Mouse (Mus musculus) neural tube, embryonic 11.5 days (tissue): ENCODE data around the gene H13. TPM values are rescaled to one million over a fixed set of nuclear protein-coding genes. Genes with fewer than 3 reads are reported as not detected.
"Not testable (repeated sequence)": the region's sequence is repeated elsewhere in the genome, so short reads cannot be mapped to it uniquely, and the experiment has no call there.

Source experiments
- ATAC-seq: fragments of 200-750 bp; cut with Nextera tagmentation; 2 replicates; pipeline ENCODE4 v1.8.0; 2017; ENCODE audit warnings: moderate number of reproducible peaks, mild to moderate bottlenecking, moderate TSS enrichment, moderate library complexity; ENCODE audit not compliant: insufficient read depth, low FRiP score, low TSS enrichment
- DNase-seq: peaks from one replicate; pipeline ENCODE4 v3.0.0-alpha.2; 2015; ENCODE audit warnings: low spot score
- H3K27ac ChIP-seq: fragments of 300-500 bp; sonication (generic); 2 replicates; pipeline ENCODE4 v1.5.1; 2014; ENCODE audit warnings: low read depth, mild to moderate bottlenecking, low read length
- H3K27me3 ChIP-seq: fragments of 300-500 bp; sonication (generic); 2 replicates; pipeline ENCODE4 v1.6.1; 2014; ENCODE audit warnings: mild to moderate bottlenecking, low read length, mixed read lengths; ENCODE audit not compliant: control insufficient read depth, insufficient read depth
- H3K36me3 ChIP-seq: fragments of 300-500 bp; sonication (generic); 2 replicates; pipeline ENCODE4 v1.6.1; 2014; ENCODE audit warnings: mild to moderate bottlenecking, low read length, moderate library complexity, mixed read lengths; ENCODE audit not compliant: control insufficient read depth, insufficient read depth
- H3K4me1 ChIP-seq: fragments of 300-500 bp; sonication (generic); 2 replicates; pipeline ENCODE4 v1.6.1; 2014; ENCODE audit warnings: low read length, mixed read lengths; ENCODE audit not compliant: control insufficient read depth, insufficient read depth
- H3K4me2 ChIP-seq: fragments of 300-500 bp; sonication (generic); 2 replicates; pipeline ENCODE4 v1.6.1; 2014; ENCODE audit warnings: low read depth, mild to moderate bottlenecking, moderate library complexity
- H3K4me3 ChIP-seq: fragments of 300-500 bp; sonication (generic); 2 replicates; pipeline ENCODE4 v1.5.1; 2014; ENCODE audit warnings: low read depth, low read length
- H3K9ac ChIP-seq: fragments of 300-500 bp; sonication (generic); 2 replicates; pipeline ENCODE4 v1.6.1; 2014; ENCODE audit warnings: mild to moderate bottlenecking, low read length
- H3K9me3 ChIP-seq: fragments of 300-500 bp; sonication (generic); 2 replicates; pipeline ENCODE4 v1.6.1; 2016; ENCODE audit warnings: low read length; ENCODE audit not compliant: control insufficient read depth
- WGBS: fragments of 180-500 bp; shearing (Covaris S2); extraction: QIAGEN DNeasy Blood & Tissue Kit; methylation state at CpG from one replicate; pipeline ENCODE4 v1.1.7; 2014; 5-methylcytosine and 5-hydroxymethylcytosine counted together
- polyA plus RNA-seq: library from polyadenylated mRNA; unstranded; fragments of >200 nt; fragmentation: Nextera tagmentation; extraction: Ambion mirVana; gene quantifications from 2 replicates; pipeline ENCODE4 v1.2.1, GENCODE M21; 2014

The H13 gene
- polyA plus RNA-seq, 1 experiment from 2014 or later, result 123 TPM

- Histone ChIP-seq H3K4me1 (0 out of 2 replicates have a peak, but pooled peaks cover 6% of the 10 kb centered on the region), H3K36me3 (no peaks in the 10 kb centered on the region), H3K4me2 (no peak overlapping the region), H3K9me3 (no peaks in the 10 kb centered on the region), H3K27me3 (no peaks in the 10 kb centered on the region), H3K27ac (no peak overlapping the region), H3K4me3 (no peak overlapping the region), H3K9ac (no peak overlapping the region)
- ATAC-seq, result peak; percentile 61; the same call in 1 of the 2 replicates
- peak; percentile 64 for DNase-seq
- WGBS, result 12% methylated on average over 11 of the region's 11 CpGs
These were observed 29.7 kb upstream of the H13 start for GRCm38 (mm10) chr2:152639406-152640113.

- no peak for ATAC-seq
- WGBS, result 77% methylated on average over 10 of the region's 10 CpGs
These were observed 16.2 kb upstream of the H13 start for GRCm38 (mm10) chr2:152652901-152653620.

GRCm38 (mm10) chr2:152653874-152654715, 15.2 kb upstream of the H13 start:
- H3K4me3 ChIP-seq, result no peak overlapping the region
- H3K4me2 ChIP-seq, result no peak overlapping the region

More at GRCm38 (mm10) chr2:152652901-152653620, 16.2 kb upstream of the H13 start:
- Histone ChIP-seq H3K9me3 (no peaks in the 10 kb centered on the region), H3K4me3 (no peak overlapping the region), H3K4me2 (no peak overlapping the region), H3K9ac (no peak overlapping the region), H3K27me3 (no peaks in the 10 kb centered on the region), H3K4me1 (0 out of 2 replicates have a peak, but pooled peaks cover 3% of the 10 kb centered on the region), H3K36me3 (no peaks in the 10 kb centered on the region), H3K27ac (no peak overlapping the region)
- no peak for DNase-seq

GRCm38 (mm10) chr2:152657398-152657797, 11.9 kb upstream of the H13 start:
- no peak for DNase-seq
- no peak overlapping the region for H3K9ac ChIP-seq
- no peaks in the 10 kb centered on the region for H3K9me3 ChIP-seq
- 0 out of 2 replicates have a peak, but pooled peaks cover 3% of the 10 kb centered on the region for H3K4me1 ChIP-seq
- no peaks in the 10 kb centered on the region for H3K27me3 ChIP-seq
- 59% methylated on average over 10 of the region's 10 CpGs for WGBS
- H3K27ac ChIP-seq, result no peak overlapping the region
- no peak for ATAC-seq
- no peaks in the 10 kb centered on the region for H3K36me3 ChIP-seq
- no peak overlapping the region for H3K4me2 ChIP-seq
- no peak overlapping the region for H3K4me3 ChIP-seq

More at GRCm38 (mm10) chr2:152653874-152654715, 15.2 kb upstream of the H13 start:
- H3K9me3 ChIP-seq, result no peaks in the 10 kb centered on the region
- H3K27ac ChIP-seq, result no peak overlapping the region
- 55% methylated on average over 14 of the region's 14 CpGs for WGBS
- H3K36me3 ChIP-seq, result no peaks in the 10 kb centered on the region
- no peak for DNase-seq
- 0 out of 2 replicates have a peak, but pooled peaks cover 3% of the 10 kb centered on the region for H3K4me1 ChIP-seq
- no peak overlapping the region for H3K9ac ChIP-seq
- no peaks in the 10 kb centered on the region for H3K27me3 ChIP-seq
- ATAC-seq, result no peak

- Histone ChIP-seq H3K36me3 (no peaks in the 10 kb centered on the region), H3K9ac (no peak overlapping the region), H3K4me3 (no peak overlapping the region), H3K4me2 (no peak overlapping the region), H3K27me3 (no peaks in the 10 kb centered on the region), H3K4me1 (no peaks in the 10 kb centered on the region), H3K27ac (no peak overlapping the region), H3K9me3 (no peaks in the 10 kb centered on the region)
- WGBS, result 79% methylated on average over 6 of the region's 6 CpGs
- no peak for ATAC-seq
- DNase-seq, result no peak
These were observed 8.1 kb upstream of the H13 start for GRCm38 (mm10) chr2:152661163-152661562.

- H3K9me3 ChIP-seq, DNase-seq, H3K4me3 ChIP-seq, H3K4me1 ChIP-seq, H3K27ac ChIP-seq, H3K27me3 ChIP-seq, ATAC-seq, H3K36me3 ChIP-seq, H3K4me2 ChIP-seq, H3K9ac ChIP-seq: not testable (repeated sequence)
- WGBS, result 77% methylated on average over 3 of the region's 3 CpGs
These were observed 3.1 kb upstream of the H13 start for GRCm38 (mm10) chr2:152666191-152666590.

GRCm38 (mm10) chr2:152669639-152670484, 601 bp downstream of the H13 start:
- Histone ChIP-seq H3K4me2 (peak overlapping the region; percentile 78), H3K4me1 (peaks cover 12% of the 10 kb centered on the region; the same call in 1 of the 2 replicates), H3K36me3 (no peaks in the 10 kb centered on the region), H3K27ac (peak overlapping the region; percentile 94), H3K4me3 (peak overlapping the region; percentile 98), H3K9ac (peak overlapping the region; percentile 98), H3K27me3 (no peaks in the 10 kb centered on the region), H3K9me3 (no peaks in the 10 kb centered on the region)
- DNase-seq, result peak; percentile 77
- WGBS, result under 1% methylated on average over 46 of the region's 46 CpGs
- ATAC-seq, result peak; percentile 71
